12 mouse cellular contexts compared by ENCODE assay signal in the genomic region with DNA sequence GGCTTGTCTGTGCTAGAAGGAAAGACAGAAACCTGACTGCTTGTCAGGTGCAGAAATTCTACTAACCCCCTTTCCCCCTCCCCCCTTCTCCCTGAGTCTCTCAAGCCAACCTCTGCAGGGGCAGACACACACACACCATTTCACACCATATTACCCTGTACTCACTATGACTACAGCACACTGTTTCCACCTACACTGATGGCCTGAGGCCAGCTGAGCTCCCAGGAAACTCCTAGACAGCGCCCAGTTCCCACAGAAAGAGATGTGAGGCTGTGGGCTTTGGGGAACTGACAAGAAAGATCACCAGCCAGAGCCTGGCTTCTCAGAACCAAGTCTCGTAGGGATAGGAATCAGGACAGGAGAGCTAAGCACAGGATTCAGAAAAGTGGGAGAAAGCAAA. TPM values are rescaled to one million over a fixed set of nuclear protein-coding genes. Genes with fewer than 3 reads are reported as not detected.
DNase-seq lines count a peak whose midpoint lies in the region.
"Had no signal": no experiment of that assay in that cellular context is flagged by ENCODE, and none has a peak within 500 bp of the region (broad histone marks: within the 10 kb centered on the region; RNA-seq: fewer than 3 reads in every experiment).

No protein-coding gene starts in this region.

- DNase-seq in heart, adult 11 months, result peak; percentile 77
- no peak for DNase-seq in heart, adult 9 months (ENCODE audit: low spot score in 2 of 2)
- peak; percentile 39 to 57 for DNase-seq in left cerebral cortex, adult 18-20 months (ENCODE audit: low spot score in 2 of 2)
- DNase-seq in left cerebral cortex, adult 11 months (ENCODE audit: low spot score), result no peak
- peak; percentile 41 for DNase-seq in right cerebral cortex, adult 18-20 months
- DNase-seq in right cerebral cortex, postnatal 25 days, result no peak
- no peak for DNase-seq in yolk sac, embryonic 10.5 days (ENCODE audit: low spot score)
- DNase-seq: cerebellum, postnatal 10 days; embryo, embryonic 11 days; kidney, adult 11 months; liver, embryonic 13.5 days; thymus, postnatal 4 days had no signal

RNA-seq across cellular contexts. Expression of gene Myo1b, which starts 6.7 kb away (rescaled TPM):
- total RNA-seq in left cerebral cortex, adult 18-20 months (2021), result 10 to 100 TPM; 31.0 to 34.4 TPM

Comparison
In these comparisons a context has a peak if more than half of its experiments do, and no peak if none do; other contexts are left out.
1. DNase-seq: peak in heart, adult 11 months (single experiment), left cerebral cortex, adult 18-20 months (2 of 2) and right cerebral cortex, adult 18-20 months (single experiment); none in heart, adult 9 months (0 of 2), left cerebral cortex, adult 11 months (single experiment), right cerebral cortex, postnatal 25 days (single experiment) and yolk sac, embryonic 10.5 days (single experiment).